Mouse (Mus musculus): Measurements from ENCODE around the gene Spaca7. TPM values are rescaled to one million over a fixed set of nuclear protein-coding genes. Genes with fewer than 3 reads are reported as not detected.
"Not testable (repeated sequence)": the region's sequence is repeated elsewhere in the genome, so short reads cannot be mapped to it uniquely, and the experiment has no call there.

Gene Spaca7
- polyA plus RNA-seq, 1 experiment from 2014 or later: not detected

- H3K9me3 ChIP-seq (ENCODE audit: control insufficient read depth, low read length); H3K27me3 ChIP-seq (ENCODE audit: control insufficient read depth, insufficient read depth, low read length); H3K4me3 ChIP-seq (ENCODE audit: low read depth, low read length); H3K4me2 ChIP-seq (ENCODE audit: low read depth, severe bottlenecking); H3K27ac ChIP-seq (replicated peaks; ENCODE audit: low read depth, low read length); DNase-seq (ENCODE audit: low spot score); H3K9ac ChIP-seq (ENCODE audit: low read length); ATAC-seq (ENCODE audit: insufficient number of reproducible peaks, low FRiP score, low TSS enrichment, low read depth); H3K4me1 ChIP-seq (ENCODE audit: control insufficient read depth, insufficient read depth, low read length): not testable (repeated sequence)
- WGBS: 95% methylated on average over 3 of the region's 3 CpGs
- H3K36me3 ChIP-seq (ENCODE audit: control insufficient read depth, insufficient read depth, low read length): peaks cover 15% of the 10 kb centered on the region
These were observed 44.5 kb downstream of the Spaca7 start for GRCm38 (mm10) chr8:12617369-12617768.

- Histone ChIP-seq H3K9ac (ENCODE audit: low read length) (no peak overlapping the region), H3K4me1 (ENCODE audit: control insufficient read depth, insufficient read depth, low read length) (no peaks in the 10 kb centered on the region), H3K27ac (replicated peaks; ENCODE audit: low read depth, low read length) (no peak overlapping the region), H3K4me3 (ENCODE audit: low read depth, low read length) (no peak overlapping the region), H3K36me3 (ENCODE audit: control insufficient read depth, insufficient read depth, low read length) (peaks cover 23% of the 10 kb centered on the region), H3K4me2 (ENCODE audit: low read depth, severe bottlenecking) (no peak overlapping the region), H3K27me3 (ENCODE audit: control insufficient read depth, insufficient read depth, low read length) (no peaks in the 10 kb centered on the region), H3K9me3 (ENCODE audit: control insufficient read depth, low read length) (no peaks in the 10 kb centered on the region)
- WGBS: 95% methylated on average over 18 of the region's 18 CpGs
- ATAC-seq (ENCODE audit: insufficient number of reproducible peaks, low FRiP score, low TSS enrichment, low read depth) (no peak), DNase-seq (ENCODE audit: low spot score) (no peak)
These were observed 48.9 kb downstream of the Spaca7 start for GRCm38 (mm10) chr8:12621550-12622222.

- peak overlapping the region; percentile 53; the same call in 1 of the 2 replicates for H3K27ac ChIP-seq (replicated peaks; ENCODE audit: low read depth, low read length)
- no peak overlapping the region for H3K4me3 ChIP-seq (ENCODE audit: low read depth, low read length)
- no peaks in the 10 kb centered on the region for H3K4me1 ChIP-seq (ENCODE audit: control insufficient read depth, insufficient read depth, low read length)
- no peak for DNase-seq (ENCODE audit: low spot score)
- H3K9ac ChIP-seq (ENCODE audit: low read length): no peak overlapping the region
- no peak for ATAC-seq (ENCODE audit: insufficient number of reproducible peaks, low FRiP score, low TSS enrichment, low read depth)
- no peaks in the 10 kb centered on the region for H3K27me3 ChIP-seq (ENCODE audit: control insufficient read depth, insufficient read depth, low read length)
- H3K4me2 ChIP-seq (ENCODE audit: low read depth, severe bottlenecking): no peak overlapping the region
- H3K9me3 ChIP-seq (ENCODE audit: control insufficient read depth, low read length): no peaks in the 10 kb centered on the region
- 60% methylated on average over 5 of the region's 5 CpGs for WGBS
- H3K36me3 ChIP-seq (ENCODE audit: control insufficient read depth, insufficient read depth, low read length): peaks cover 19% of the 10 kb centered on the region
These were observed 53.1 kb downstream of the Spaca7 start for GRCm38 (mm10) chr8:12625890-12626289.

- WGBS: 41% methylated on average over 3 of the region's 3 CpGs
- Histone ChIP-seq H3K9ac (ENCODE audit: low read length) (no peak overlapping the region), H3K36me3 (ENCODE audit: control insufficient read depth, insufficient read depth, low read length) (no peaks in the 10 kb centered on the region; the same call in 1 of the 2 replicates), H3K4me1 (ENCODE audit: control insufficient read depth, insufficient read depth, low read length) (no peaks in the 10 kb centered on the region), H3K27ac (replicated peaks; ENCODE audit: low read depth, low read length) (no peak overlapping the region), H3K4me2 (ENCODE audit: low read depth, severe bottlenecking) (no peak overlapping the region), H3K27me3 (ENCODE audit: control insufficient read depth, insufficient read depth, low read length) (no peaks in the 10 kb centered on the region), H3K9me3 (ENCODE audit: control insufficient read depth, low read length) (no peaks in the 10 kb centered on the region), H3K4me3 (ENCODE audit: low read depth, low read length) (no peak overlapping the region)
- DNase-seq (ENCODE audit: low spot score) (peak; percentile 69), ATAC-seq (ENCODE audit: insufficient number of reproducible peaks, low FRiP score, low TSS enrichment, low read depth) (no peak)
These were observed 56.2 kb downstream of the Spaca7 start for GRCm38 (mm10) chr8:12629079-12629478.

- no peaks in the 10 kb centered on the region for H3K9me3 ChIP-seq (ENCODE audit: control insufficient read depth, low read length)
- ATAC-seq (ENCODE audit: insufficient number of reproducible peaks, low FRiP score, low TSS enrichment, low read depth) (no peak), DNase-seq (ENCODE audit: low spot score) (no peak)
- H3K9ac ChIP-seq (ENCODE audit: low read length): no peak overlapping the region
- H3K4me1 ChIP-seq (ENCODE audit: control insufficient read depth, insufficient read depth, low read length): no peaks in the 10 kb centered on the region
- no peak overlapping the region for H3K4me2 ChIP-seq (ENCODE audit: low read depth, severe bottlenecking)
- H3K4me3 ChIP-seq (ENCODE audit: low read depth, low read length): no peak overlapping the region
- peaks cover 3% of the 10 kb centered on the region; the same call in 1 of the 2 replicates for H3K36me3 ChIP-seq (ENCODE audit: control insufficient read depth, insufficient read depth, low read length)
- 79% methylated on average over 2 of the region's 2 CpGs for WGBS
- no peak overlapping the region for H3K27ac ChIP-seq (replicated peaks; ENCODE audit: low read depth, low read length)
- H3K27me3 ChIP-seq (ENCODE audit: control insufficient read depth, insufficient read depth, low read length): no peaks in the 10 kb centered on the region
These were observed 62.5 kb downstream of the Spaca7 start for GRCm38 (mm10) chr8:12635366-12635765.

GRCm38 (mm10) chr8:12638446-12638845 is 65.6 kb downstream of the Spaca7 start:
- Histone ChIP-seq H3K4me2 (ENCODE audit: low read depth, severe bottlenecking) (no peak overlapping the region), H3K9me3 (ENCODE audit: control insufficient read depth, low read length) (no peaks in the 10 kb centered on the region), H3K9ac (ENCODE audit: low read length) (no peak overlapping the region), H3K4me1 (ENCODE audit: control insufficient read depth, insufficient read depth, low read length) (no peaks in the 10 kb centered on the region), H3K27me3 (ENCODE audit: control insufficient read depth, insufficient read depth, low read length) (no peaks in the 10 kb centered on the region), H3K36me3 (ENCODE audit: control insufficient read depth, insufficient read depth, low read length) (peaks cover 3% of the 10 kb centered on the region; the same call in 1 of the 2 replicates), H3K27ac (replicated peaks; ENCODE audit: low read depth, low read length) (no peak overlapping the region), H3K4me3 (ENCODE audit: low read depth, low read length) (no peak overlapping the region)
- WGBS: 94% methylated on average over 11 of the region's 11 CpGs
- ATAC-seq (ENCODE audit: insufficient number of reproducible peaks, low FRiP score, low TSS enrichment, low read depth) (no peak), DNase-seq (ENCODE audit: low spot score) (no peak)

- no peaks in the 10 kb centered on the region for H3K4me1 ChIP-seq (ENCODE audit: control insufficient read depth, insufficient read depth, low read length)
- peaks cover 3% of the 10 kb centered on the region; the same call in 1 of the 2 replicates for H3K36me3 ChIP-seq (ENCODE audit: control insufficient read depth, insufficient read depth, low read length)
- ATAC-seq (ENCODE audit: insufficient number of reproducible peaks, low FRiP score, low TSS enrichment, low read depth): no peak
- H3K27ac ChIP-seq (replicated peaks; ENCODE audit: low read depth, low read length): no peak overlapping the region
- DNase-seq (ENCODE audit: low spot score): no peak
- no peak overlapping the region for H3K4me2 ChIP-seq (ENCODE audit: low read depth, severe bottlenecking)
- no peak overlapping the region for H3K9ac ChIP-seq (ENCODE audit: low read length)
- 92% methylated on average over 6 of the region's 6 CpGs for WGBS
- no peaks in the 10 kb centered on the region for H3K9me3 ChIP-seq (ENCODE audit: control insufficient read depth, low read length)
- H3K4me3 ChIP-seq (ENCODE audit: low read depth, low read length): no peak overlapping the region
- H3K27me3 ChIP-seq (ENCODE audit: control insufficient read depth, insufficient read depth, low read length): no peaks in the 10 kb centered on the region
These were observed 68.7 kb downstream of the Spaca7 start for GRCm38 (mm10) chr8:12641527-12641926.

GRCm38 (mm10) chr8:12644341-12644740 is 71.5 kb downstream of the Spaca7 start:
- Histone ChIP-seq H3K36me3 (ENCODE audit: control insufficient read depth, insufficient read depth, low read length) (peaks cover 3% of the 10 kb centered on the region), H3K27ac (replicated peaks; ENCODE audit: low read depth, low read length) (no peak overlapping the region), H3K4me2 (ENCODE audit: low read depth, severe bottlenecking) (no peak overlapping the region), H3K9me3 (ENCODE audit: control insufficient read depth, low read length) (no peaks in the 10 kb centered on the region), H3K4me1 (ENCODE audit: control insufficient read depth, insufficient read depth, low read length) (no peaks in the 10 kb centered on the region), H3K27me3 (ENCODE audit: control insufficient read depth, insufficient read depth, low read length) (no peaks in the 10 kb centered on the region), H3K9ac (ENCODE audit: low read length) (no peak overlapping the region), H3K4me3 (ENCODE audit: low read depth, low read length) (no peak overlapping the region)
- ATAC-seq (ENCODE audit: insufficient number of reproducible peaks, low FRiP score, low TSS enrichment, low read depth) (no peak), DNase-seq (ENCODE audit: low spot score) (no peak)
- WGBS: 93% methylated on average over 8 of the region's 8 CpGs

GRCm38 (mm10) chr8:12644894-12645293 is 72.1 kb downstream of the Spaca7 start:
- Histone ChIP-seq H3K9me3 (ENCODE audit: control insufficient read depth, low read length) (no peaks in the 10 kb centered on the region), H3K27me3 (ENCODE audit: control insufficient read depth, insufficient read depth, low read length) (no peaks in the 10 kb centered on the region), H3K9ac (ENCODE audit: low read length) (no peak overlapping the region), H3K36me3 (ENCODE audit: control insufficient read depth, insufficient read depth, low read length) (peaks cover 3% of the 10 kb centered on the region), H3K4me2 (ENCODE audit: low read depth, severe bottlenecking) (no peak overlapping the region), H3K27ac (replicated peaks; ENCODE audit: low read depth, low read length) (no peak overlapping the region), H3K4me1 (ENCODE audit: control insufficient read depth, insufficient read depth, low read length) (no peaks in the 10 kb centered on the region), H3K4me3 (ENCODE audit: low read depth, low read length) (no peak overlapping the region)
- 75% methylated on average over 7 of the region's 7 CpGs for WGBS
- DNase-seq (ENCODE audit: low spot score): no peak
- ATAC-seq (ENCODE audit: insufficient number of reproducible peaks, low FRiP score, low TSS enrichment, low read depth): no peak
